Mouse (Mus musculus): ENCODE results near the gene Pdhb.
A peak's percentile ranks its signal among the peaks of the same experiment; 100 is the strongest.

Pdhb gene

DNA sequence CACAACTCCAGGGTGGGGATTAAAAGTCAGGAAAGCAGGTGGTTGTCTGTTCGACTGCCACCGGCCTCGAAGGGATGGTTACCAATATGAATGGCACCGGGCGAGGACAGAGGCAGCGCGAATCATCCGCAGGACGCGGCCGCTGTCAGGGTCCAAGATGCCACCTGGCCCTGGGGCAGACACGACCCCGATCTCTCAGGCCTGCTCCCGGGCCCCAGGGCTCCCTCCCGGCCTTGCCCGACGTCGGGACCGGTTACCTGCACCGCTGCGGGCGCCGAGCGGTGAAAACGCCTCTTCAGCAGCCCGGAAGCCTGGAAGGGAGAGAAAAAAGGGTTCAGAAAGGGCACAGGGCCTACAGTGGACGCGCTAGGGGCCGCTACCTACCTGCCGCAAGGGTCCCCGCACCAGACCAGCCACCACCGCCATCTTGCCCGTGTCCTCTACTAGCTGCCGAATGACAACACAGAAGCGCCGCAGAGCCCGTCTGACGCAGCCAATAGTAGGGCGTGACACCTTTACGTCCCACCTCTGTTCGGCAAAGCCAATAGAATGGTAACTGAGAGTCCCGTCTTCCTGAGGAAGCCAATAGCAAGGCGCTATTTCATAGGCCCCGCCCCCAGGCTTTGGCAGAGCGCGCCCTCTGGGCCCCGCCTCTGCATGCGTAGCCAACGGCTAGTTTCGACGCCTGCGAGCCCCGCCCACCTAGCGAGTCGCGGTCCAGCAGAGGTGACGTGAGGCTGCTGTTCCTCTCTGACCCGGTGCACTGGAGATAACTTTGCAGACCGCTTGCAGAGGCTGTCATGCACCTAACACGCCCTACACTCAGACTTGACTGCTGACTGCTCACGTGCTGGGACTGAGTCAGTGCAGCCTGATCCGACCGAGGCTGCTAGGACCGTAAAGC is at the start of gene Pdhb:
Gene Pdhb, minus strand, starts transcription at position 519 of the 904 bp plus-strand sequence.
- peak; percentile 98 for DNase-seq (ENCODE audit: low spot score)

GRCm38 (mm10) chr14:8222561-8222960 is 49.7 kb upstream of the Pdhb start:
- no peak for DNase-seq (ENCODE audit: low spot score)

- DNase-seq (ENCODE audit: low spot score) = no peak
These were observed 48.1 kb upstream of the Pdhb start for GRCm38 (mm10) chr14:8220912-8221311.

GRCm38 (mm10) chr14:8220306-8220705 is 47.5 kb upstream of the Pdhb start:
- no peak for DNase-seq (ENCODE audit: low spot score)

- DNase-seq (ENCODE audit: low spot score) = no peak
These were observed 47.1 kb upstream of the Pdhb start for GRCm38 (mm10) chr14:8219876-8220275.

DNA sequence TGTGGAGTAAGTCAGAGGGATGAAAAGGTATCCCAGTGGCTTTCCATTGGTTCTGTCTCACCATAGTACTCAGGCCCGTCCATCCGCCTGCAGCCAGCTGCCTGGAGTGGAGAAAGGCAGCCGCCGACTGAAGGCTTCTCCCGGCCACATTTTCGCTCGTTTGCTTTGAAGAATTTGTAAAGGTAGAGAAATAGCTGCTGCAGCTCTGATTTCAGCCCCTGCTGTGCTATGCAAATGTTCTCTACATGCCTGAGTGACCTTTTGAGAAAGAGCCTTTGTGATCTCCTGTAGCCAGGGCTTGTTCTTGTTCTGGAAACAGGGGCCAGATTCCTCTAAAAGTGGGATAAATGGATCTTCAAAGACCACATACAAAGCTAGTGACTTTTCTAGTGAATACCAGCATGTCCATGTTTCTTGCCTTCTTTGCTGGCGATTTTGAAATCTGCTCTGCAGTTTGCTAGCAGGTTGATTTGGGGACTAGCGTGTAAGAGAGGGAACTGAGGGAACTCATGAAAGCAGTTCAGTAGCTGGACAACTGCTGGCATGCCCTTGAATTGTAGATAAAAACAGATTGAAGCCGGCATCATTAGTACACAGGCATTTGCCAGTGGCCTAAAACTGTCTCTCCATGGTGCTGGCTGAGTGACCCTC is 46.0 kb upstream of the Pdhb start:
- no peak for DNase-seq (ENCODE audit: low spot score)

DNA sequence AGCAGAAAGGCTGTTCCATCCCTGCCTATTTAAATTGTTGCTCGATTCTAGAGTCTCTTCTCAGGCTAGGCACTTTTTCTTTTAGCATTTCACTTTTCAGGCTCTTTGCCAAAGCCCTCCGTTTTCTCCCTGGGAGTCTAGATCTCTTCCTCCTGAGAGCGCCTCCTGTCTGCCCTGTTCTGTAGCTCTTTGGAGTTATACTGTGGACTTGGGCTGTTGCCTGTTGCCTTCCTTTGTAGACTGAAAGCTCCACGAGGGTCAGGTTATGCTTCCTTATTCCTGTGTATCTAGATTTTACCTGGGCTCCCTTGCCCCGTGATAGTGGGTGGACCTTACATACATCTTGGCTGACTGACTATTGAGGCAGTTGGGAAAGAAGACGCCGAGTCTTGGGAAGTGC is 45.4 kb upstream of the Pdhb start:
- no peak for DNase-seq (ENCODE audit: low spot score)

- no peak for DNase-seq (ENCODE audit: low spot score)
These were observed 43.3 kb upstream of the Pdhb start for GRCm38 (mm10) chr14:8216100-8216499.

DNA sequence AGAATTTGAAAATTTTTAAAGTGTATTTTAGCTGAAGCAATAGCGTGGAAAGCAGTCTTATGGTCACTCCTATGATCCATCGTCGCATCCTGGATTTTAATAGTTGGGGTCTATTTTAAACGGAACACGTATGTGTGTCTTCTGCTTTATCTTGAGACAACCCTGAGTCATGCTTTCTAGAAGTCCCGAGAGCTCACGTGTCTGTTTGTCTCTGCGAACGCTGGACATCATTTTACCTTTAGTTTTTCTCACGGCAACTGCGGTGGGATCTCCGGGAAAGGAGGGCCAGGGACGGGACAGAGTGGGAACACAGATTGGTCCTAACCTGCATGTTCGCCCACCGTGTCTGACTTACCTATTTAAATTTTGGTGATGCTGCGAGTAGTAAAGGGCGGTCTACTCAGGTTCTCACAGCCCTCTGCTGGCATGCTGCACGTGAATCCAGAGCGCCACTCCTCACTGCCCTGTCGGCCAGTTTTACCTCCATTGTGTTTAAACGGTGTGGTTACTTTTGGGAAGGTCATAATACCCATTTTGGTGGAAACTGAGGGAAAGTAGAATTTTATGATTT is 42.5 kb upstream of the Pdhb start:
- DNase-seq (ENCODE audit: low spot score) = no peak

- DNase-seq (ENCODE audit: low spot score) = no peak
These were observed 41.7 kb upstream of the Pdhb start for GRCm38 (mm10) chr14:8214299-8215207.

DNA sequence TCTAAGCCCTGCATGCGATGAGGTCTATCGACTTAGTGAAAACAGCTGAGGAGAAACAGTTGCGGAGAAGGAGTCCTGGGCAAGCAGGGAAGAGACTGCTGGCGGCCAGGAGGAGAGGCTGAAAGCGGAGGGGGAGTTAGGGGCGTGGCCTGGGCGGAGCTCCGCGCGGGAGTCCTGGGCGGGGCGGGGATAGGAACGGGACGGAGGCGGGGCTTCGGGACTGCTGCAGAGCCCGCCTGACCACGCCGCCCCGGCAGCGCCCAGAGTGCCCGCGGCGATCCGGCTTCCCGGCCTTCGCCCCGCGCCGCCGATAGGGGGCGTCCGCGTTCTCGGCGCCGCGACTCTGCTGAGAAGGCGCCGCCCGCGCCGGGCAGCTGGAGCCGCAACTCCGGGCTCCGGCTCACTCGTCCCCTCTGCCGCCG is 41.0 kb upstream of the Pdhb start, which contains the start of gene Kctd6:
Gene Kctd6, plus strand, starts transcription at position 338 of the 422 bp plus-strand sequence.
- peak; percentile 88 for DNase-seq (ENCODE audit: low spot score)

DNA sequence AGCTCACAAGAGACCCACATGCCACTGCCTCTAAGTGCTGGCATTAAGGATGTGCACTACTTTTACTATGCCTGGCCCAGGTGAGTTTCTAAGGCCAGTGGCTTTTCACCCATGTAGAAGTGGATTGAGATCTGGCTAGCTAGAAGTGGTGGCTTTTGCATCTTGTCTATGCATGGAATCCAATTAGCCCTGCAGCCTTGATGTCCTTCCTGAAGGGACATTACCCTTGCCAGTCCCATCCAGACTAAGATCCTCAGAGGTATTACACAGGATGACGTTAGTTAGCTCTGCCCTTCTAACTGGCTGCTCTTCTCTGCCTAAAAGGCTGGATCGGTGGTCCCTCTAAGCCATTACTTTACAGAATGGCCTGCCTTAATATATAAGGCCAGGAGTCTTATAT is 40.2 kb upstream of the Pdhb start:
- DNase-seq (ENCODE audit: low spot score) = no peak

DNA sequence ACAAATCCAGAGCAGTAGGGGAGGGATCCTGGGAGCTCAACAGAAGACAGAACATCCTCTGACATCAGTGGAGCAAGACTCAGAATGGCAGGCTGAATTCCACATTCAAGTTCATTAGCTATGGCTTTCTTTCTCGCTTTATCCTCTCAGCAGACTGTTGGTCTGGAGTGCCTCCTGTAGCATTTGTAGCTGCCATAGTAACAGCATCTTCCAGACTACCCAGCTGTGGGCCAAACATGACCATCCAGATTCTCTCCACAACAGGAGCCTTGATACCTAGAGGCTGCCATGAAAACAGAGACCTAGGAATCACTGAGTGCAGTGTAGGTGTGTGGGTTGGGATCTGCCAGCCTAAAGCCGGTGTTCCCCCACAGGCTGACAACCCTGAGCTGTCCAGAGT is 37.1 kb upstream of the Pdhb start:
- DNase-seq (ENCODE audit: low spot score) = no peak

- DNase-seq (ENCODE audit: low spot score) = peak; percentile 69
These were observed 36.1 kb upstream of the Pdhb start for GRCm38 (mm10) chr14:8208876-8209275.

DNA sequence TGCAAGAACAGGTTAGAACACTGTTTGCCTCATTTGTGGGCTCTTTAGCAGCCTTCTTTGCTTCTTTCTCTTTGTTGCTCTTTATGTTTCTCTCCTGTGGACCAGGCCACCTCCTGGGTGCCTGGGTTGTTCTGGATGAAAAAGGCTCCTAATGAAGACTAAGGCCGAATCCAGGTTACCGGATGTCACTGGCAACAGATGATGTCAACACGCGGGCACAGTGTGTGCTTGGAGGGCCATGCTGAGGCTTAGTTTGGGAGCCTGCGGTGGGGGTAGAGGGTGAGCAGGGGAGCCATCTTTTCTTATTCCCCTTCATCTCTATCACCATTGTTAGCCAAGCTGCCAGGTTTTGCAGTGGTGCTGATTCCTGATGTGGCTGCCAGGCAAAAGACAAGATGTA is 34.7 kb upstream of the Pdhb start:
- DNase-seq (ENCODE audit: low spot score) = no peak

DNA sequence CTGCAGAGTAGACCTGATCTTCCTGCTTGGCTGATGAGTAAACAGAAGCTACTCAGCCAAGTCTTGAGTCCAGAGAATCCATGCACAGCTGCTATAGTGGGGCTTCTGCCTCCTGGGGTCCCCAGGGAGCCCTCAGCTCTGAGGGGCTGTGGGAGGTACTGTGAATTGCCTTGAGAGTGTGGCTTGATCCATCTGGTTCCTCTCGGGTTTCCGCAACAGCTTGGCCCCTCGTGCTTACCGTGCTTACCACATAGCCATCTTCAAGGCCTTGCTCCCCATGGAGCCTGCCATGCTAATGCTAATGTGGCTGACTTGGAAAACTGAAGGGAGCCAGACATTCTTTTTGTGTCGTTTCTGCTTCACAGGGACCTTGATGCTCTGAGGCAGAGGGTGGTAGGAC is 34.3 kb upstream of the Pdhb start:
- DNase-seq (ENCODE audit: low spot score) = no peak

GRCm38 (mm10) chr14:8206179-8206910 is 33.5 kb upstream of the Pdhb start:
- DNase-seq (ENCODE audit: low spot score) = no peak

DNA sequence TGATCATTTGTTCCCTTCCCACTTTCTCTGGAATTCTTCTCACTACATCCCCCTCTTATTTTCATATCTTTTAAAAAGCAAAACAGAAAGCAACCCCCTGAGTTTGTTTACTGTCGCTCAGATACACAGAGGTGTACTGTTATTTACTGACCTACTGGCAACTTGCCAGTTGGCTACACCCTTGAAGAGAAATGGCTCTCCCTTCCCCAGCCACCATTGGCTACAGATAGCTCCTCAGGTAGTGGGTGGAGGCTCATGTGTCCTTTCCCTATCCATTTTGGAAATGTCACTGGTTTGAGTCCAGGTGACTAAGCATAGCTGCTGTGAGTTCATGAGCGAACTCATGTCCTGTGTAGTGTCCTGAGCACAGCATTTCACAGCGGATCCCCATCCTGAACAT is 28.9 kb upstream of the Pdhb start:
- DNase-seq (ENCODE audit: low spot score) = no peak

DNA sequence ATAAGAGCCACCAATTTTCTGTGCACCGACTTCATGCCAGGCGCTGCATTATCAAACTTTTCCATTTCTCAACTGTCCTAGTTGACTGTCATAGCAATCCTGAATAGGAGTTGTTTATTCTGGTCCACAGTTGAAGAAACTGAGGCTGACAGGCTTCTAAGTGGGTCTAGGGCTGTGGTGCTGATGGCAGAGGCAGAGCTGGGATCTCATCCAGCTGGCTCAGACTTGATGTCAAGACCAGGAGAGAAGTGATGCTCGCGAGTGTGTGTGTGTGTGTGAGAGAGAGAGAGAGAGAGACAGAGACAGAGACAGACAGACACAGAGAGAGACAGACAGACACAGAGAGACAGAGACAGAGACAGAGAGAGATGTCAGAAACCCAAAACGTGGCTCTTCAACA is 27.9 kb upstream of the Pdhb start:
- DNase-seq (ENCODE audit: low spot score) = no peak

GRCm38 (mm10) chr14:8192727-8193126 is 19.9 kb upstream of the Pdhb start:
- DNase-seq (ENCODE audit: low spot score) = no peak

DNA sequence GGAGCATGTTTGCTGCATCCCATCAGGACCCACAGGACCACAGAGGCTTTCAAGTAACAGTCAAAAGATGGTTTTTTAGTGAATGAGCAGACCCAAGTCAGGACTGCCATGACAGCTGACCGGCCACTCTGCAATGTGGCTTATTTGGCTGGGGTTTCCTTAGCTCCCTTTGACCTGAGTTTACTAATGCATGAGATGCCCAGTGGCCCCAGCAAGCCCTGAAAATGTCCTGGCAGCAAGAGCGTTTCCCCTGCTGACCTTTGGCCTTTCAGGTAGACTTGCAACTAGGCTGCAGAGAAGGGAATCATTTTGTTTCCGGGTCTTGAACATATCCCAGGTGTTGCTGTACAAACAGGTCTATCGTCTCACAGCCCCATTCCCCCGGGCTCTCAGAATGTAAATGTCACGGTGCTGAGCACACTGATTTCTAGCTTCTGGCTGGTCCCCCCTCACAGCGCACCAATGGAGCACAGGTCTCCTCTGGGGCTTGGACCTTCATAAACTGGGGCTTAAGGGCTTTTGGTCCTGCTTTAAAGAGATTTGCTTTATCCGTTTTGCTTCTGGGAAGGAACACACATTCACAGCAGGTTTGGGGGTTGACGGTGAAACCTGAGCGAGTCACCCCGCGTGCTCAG is 18.6 kb upstream of the Pdhb start:
- DNase-seq (ENCODE audit: low spot score) = no peak
